Mouse (Mus musculus) liver (tissue): Measurements from ENCODE around the gene Clmn.
A peak's percentile ranks its signal among the peaks of the same experiment; 100 is the strongest.
"Not testable (repeated sequence)": the region's sequence is repeated elsewhere in the genome, so short reads cannot be mapped to it uniquely, and the experiment has no call there.

Experiments
- DNase-seq: peaks from one replicate; pipeline ENCODE4 v3.0.0-alpha.2; 2020; ENCODE audit warnings: mixed read lengths

Clmn gene

DNA sequence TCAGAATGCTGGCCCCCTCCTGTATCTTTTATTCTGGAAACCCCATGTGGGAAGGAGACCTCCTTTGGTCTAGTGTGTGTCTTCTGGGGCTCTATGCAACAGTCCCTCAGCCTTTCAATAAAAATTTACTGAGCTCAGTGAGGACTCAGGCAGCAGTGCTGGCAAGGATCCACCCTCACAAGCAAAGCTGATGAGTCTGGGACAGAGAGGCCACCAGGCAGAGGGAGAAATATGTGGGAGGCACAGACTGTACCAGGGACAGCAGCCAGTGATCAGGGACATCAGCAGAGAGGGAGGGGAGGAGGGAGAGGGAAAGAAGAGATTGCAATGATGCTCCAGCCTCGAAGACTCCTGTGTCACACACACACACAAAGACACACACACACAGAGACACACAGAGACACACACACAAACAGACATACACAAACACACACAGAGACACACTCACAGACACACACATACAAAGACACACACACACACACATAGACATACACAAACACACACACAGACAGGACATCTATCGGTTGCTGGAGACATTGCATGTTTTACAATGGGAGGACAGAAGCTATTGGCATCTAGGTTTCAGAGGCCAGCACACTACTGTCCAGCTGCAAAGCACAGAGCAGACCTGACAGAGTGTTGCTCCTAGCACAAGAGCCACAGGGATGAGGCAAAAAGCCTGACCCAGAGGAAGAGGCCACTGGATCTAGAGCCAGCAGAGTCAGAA is 27.6 kb downstream of the Clmn start:
- no peak for DNase-seq

DNA sequence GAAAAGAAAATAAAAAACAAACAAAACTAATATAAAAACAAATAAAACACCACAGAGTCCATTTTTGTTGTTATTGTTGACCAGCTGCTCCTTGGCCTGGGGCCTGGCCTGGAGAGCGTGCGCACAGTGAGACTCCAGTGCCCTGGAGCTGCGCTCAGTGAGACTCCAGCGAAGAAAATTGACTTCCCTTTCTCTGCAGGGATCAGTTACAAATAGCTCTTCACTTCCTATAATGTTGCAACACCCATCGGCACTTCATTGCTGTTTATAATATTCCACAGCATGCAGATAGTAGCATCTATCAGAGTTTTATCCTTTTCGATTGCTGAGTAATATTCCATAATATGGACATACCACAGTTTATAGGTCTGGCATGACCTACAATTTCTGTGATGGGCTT is 28.6 kb downstream of the Clmn start:
- no peak for DNase-seq

DNA sequence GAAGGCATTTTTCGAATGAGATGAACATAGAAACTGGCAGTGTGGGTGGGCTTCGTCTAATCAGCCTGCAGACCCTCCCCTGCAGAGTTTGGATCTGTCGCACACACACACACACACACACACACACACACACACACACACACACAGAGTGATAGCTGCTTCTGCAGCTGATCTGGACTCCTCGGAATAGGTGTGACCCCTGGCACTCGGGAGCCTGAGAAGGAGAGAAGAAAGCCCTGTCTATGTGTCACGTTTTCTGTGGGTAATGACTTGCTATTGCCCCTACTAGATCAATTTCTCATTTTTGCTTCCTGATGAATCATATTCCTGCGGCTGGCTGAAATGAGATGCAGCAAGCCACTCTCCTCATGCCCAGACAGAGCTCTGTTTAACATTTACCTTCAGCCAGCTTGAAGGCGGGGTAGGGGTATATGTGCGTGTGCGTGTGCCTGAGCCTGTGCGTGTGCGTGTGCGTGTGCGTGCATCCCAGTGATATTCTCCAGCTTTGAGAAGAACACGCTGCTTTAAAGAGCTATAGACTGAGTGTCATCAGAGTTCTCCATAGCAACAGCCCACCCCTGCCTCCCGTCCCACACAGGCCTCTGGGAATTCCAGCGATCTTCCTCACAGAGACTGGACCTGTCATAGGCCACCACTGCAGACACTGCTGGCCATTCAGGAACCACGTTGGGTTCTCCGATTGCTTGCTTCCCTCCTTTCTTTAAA is 29.3 kb downstream of the Clmn start:
- DNase-seq = no peak

DNA sequence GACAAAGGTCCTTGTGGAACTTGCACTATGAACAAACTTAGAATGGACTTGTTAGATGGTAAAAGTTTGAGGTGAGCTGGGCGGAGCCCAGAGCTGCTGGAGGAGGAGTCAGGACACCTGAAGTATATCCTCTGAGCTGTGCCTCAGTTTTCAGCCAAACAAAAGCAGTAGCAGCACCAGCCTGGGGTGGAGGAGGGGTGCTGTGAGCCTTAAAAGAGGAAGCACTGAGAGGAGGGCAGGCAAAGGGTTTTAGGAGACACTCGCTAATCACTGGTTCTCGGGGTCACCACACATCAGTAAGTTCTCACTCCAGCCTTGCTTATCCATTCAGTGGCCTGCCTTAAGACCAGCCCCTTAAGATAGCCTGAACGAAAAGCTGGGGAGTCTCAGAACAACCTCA is 30.1 kb downstream of the Clmn start:
- DNase-seq = no peak

GRCm38 (mm10) chr12:104830666-104831435 is 34.0 kb downstream of the Clmn start:
- DNase-seq = no peak

DNA sequence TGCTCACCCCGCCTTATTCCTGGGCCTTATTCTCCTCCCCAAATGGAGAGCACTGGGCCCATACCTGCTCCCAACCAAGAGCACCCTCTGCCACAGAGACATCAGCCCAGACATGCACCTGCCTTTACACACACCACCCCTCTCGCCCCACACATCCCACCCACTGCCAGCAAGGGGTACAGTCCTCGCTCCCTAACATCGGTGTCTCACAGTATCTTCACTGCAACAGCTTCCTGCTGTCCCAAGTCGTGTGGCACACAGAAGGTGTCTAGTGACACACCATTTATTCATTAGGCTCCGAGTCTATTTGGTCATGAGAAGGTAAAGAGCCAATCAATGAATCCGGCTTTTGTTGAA is 34.6 kb downstream of the Clmn start:
- no peak for DNase-seq

- DNase-seq = peak; percentile 30
These were observed 35.1 kb downstream of the Clmn start for GRCm38 (mm10) chr12:104829596-104830282.

- DNase-seq = not testable (repeated sequence)
These were observed 35.9 kb downstream of the Clmn start for GRCm38 (mm10) chr12:104828986-104829385.

- DNase-seq = no peak
These were observed 37.2 kb downstream of the Clmn start for GRCm38 (mm10) chr12:104827721-104828120.

DNA sequence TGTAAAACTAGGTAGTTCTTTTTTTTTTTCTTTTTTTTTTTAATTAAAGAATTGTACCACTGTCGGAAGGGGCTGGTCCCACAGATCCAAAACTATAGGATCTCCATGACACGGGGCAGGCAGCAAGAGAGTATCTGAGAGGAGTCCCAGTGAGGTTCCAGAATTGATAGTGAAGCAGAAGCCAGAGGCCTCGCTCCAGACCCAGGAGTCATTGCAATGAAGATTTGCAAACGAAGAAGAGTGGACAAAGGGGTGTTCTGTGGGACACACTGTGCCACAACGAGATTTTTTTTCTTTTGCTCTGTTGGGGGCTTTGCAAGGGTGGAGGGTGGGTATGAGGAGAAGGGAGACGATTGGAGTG is 40.0 kb downstream of the Clmn start:
- no peak for DNase-seq

- peak; percentile 91 for DNase-seq
These were observed 40.5 kb downstream of the Clmn start for GRCm38 (mm10) chr12:104824244-104824906.

DNA sequence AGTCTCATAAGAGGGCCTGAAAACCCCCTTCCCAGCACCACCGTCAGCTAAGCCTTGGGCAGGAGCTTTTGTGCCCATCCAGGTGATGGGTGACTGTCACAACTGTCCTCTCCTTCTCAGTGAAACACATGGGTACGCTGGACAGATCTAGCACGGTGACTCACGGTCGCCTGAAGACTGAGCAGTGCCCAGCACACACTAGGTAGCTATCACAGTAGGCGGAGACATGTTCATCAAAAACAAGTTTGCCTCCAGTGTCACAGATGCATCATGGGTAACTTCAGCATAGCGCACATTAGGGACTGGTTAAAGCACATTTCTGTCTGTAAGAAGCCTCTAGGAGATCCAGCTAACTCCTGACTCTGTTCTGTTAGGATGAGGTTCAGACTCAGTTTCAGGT is 41.2 kb downstream of the Clmn start:
- DNase-seq = no peak

DNA sequence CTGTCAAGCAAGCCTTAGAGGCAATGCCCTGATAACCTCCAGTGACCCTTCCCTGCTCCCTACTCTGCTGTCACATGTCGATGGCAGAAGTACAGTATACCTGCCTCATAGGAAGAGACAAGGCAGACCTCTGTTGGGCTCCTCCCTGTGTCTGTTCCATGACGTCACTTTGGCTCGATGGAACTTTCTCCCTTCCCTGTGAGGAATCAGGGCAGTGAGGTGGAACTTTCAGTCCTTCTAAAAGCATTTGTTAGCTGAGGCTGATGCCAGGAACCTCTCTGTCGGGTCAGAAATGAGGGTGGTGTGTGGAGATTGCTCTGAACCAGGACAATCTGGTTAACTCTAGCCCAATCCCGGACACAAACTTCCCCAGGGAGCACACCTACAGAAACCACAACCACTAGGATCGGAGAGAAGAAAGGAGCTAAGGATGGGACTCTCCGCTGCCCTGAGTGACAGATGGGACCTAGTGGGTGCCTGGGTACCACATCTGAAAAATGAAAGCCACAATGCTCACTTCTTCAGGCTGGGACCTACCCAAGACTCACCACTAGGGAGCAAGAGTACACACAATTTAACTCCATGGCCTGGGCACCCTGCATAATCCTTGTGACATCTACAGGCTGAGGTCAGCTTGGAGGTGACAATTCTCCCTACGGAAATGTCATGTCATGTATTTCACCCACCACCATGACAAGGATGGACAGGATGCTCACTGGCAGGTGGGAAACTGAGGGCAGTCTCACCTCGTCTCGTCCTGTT is 41.9 kb downstream of the Clmn start:
- no peak for DNase-seq

DNA sequence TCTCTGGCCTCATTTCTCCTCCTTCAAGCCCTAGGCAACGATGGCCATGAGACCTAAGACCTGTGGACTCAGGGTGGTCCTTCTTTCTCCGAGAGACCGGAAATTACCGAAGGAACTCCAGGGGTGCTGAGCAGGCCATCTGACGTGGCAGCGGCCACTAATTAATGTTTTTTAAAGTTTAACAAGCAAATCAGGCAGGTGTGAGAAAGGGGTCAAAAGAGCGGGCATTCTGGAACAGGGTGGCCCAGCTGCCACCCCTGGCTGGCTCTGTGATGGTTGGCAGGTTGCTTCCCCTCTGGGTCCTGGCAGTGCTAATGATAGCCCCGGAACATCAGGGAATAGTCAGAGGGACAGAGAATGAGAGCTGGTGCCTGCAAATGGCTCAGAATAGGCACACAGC is 42.7 kb downstream of the Clmn start:
- no peak for DNase-seq

- DNase-seq = no peak
These were observed 44.8 kb downstream of the Clmn start for GRCm38 (mm10) chr12:104820061-104820460.

- DNase-seq = no peak
These were observed 45.8 kb downstream of the Clmn start for GRCm38 (mm10) chr12:104819050-104819449.

- no peak for DNase-seq
These were observed 46.8 kb downstream of the Clmn start for GRCm38 (mm10) chr12:104818057-104818456.

DNA sequence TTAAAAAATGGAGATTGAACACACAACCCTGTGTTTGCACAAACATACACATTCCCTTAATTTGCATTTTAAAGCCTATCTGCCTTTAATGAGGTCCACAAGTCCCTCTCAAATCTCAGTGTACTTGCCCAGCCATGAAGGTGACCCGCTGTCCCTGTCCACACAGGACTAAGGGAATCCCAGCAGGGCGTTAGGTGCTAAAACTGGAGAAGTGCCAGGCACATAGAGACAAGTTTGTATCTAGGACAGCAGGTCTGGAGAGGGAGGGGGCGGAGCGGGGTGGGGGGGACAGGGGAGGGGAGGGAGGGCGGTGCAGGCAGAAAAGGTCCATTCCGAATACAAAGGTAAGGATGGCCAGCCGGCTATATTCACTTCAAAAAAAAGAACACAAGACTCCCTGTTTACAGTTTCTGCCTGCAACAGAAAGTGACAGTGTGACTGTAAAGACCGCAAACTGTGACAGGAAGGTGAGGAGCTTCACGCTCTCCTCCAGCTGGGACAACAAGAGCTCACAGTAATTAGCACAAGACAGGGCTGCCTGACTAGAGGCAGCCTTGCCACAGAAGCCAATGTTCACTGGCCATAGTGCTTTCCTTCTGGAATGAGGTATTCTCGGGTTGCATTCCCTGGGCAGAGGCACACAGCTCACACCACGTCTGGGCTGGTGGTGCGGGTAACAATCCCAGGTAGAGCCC is 47.6 kb downstream of the Clmn start:
- DNase-seq = no peak

GRCm38 (mm10) chr12:104814291-104814690 is 50.6 kb downstream of the Clmn start:
- no peak for DNase-seq

DNA sequence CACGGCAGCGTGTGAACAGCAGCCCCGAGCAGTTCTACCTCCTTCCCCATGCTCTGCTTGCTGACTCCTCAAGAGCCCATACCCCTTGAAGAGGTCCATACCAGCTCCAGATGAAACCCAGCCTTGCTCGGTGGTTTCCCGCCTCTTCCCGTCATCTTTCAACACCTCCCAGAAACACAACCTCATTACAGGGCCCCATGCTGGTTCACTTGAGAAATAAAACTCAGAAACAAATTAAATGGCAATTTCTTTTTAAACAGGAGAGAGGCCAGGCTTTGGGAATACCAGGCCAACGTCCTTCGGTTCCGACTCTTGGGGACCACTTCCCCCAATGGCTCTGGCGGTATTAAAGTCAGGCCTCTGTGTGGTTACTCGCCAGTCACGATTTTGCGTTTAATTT is 51.1 kb downstream of the Clmn start:
- no peak for DNase-seq

GRCm38 (mm10) chr12:104812711-104813110 is 52.2 kb downstream of the Clmn start:
- DNase-seq = no peak
